Mouse (Mus musculus): ENCODE measurements around the gene Gm2004. TPM values are rescaled to one million over a fixed set of nuclear protein-coding genes. Genes with fewer than 3 reads are reported as not detected.
"Not testable (repeated sequence)": the region's sequence is repeated elsewhere in the genome, so short reads cannot be mapped to it uniquely, and the experiment has no call there.

The Gm2004 gene
- 1 to 10 TPM; 1.6 to 7.7 TPM for total RNA-seq (2021)
- long read RNA-seq, experiment 1, partial matches to known transcripts, result 9 of 10 reads
- long read RNA-seq, experiment 1, other reads (novel, unspliced or antisense), result 1 of 10 reads
- long read RNA-seq, experiment 2, partial matches to known transcripts, result 4 of 7 reads
- long read RNA-seq, experiment 2, other reads (novel, unspliced or antisense), result 3 of 7 reads

DNA sequence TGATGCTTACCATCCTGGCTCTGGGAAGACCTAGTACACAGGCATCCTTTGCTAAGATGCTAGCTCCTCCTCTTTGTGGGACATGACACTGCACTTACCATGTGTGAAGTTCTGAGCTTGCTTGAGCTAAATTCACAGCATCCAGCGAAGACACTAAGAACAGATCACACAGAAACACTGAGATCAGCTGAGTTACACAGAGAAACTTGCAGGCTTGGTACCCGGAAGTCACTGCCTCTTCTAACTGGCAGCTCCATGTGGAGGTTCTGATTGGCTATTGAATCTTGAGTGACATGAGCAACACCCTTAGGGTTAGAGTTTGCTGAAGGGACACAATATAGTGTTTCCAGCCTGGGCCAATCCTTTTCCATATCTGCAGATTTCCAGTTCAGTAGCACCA is at the start of gene Gm2004:
TSS of gene Gm2004 (minus strand) at position 101 of the 400 bp plus-strand sequence.
- DNase-seq (ENCODE audit: low spot score in 2 of 2), result not testable (repeated sequence)

Other genes with a start within 250 kb of the Gm2004 start
- 1 to 10 TPM; 4.5 to 4.8 TPM for gene Zfp966, start 218.7 kb downstream of the Gm2004 start, total RNA-seq (2021)
- 10 to 100 TPM; 21.4 to 21.7 TPM for gene Gm2026, start 184.5 kb downstream of the Gm2004 start, total RNA-seq (2021)
- gene 2210418O10Rik, start 76.7 kb upstream of the Gm2004 start, total RNA-seq (2021), result 1 to 10 TPM; 1.5 to 2.0 TPM
- not detected for gene Gm11009, start 169.7 kb upstream of the Gm2004 start, total RNA-seq (2021)

All from gastrocnemius, postnatal 4 days (tissue).